Mouse (Mus musculus): ENCODE measurements around the gene Nsmce3. TPM values are rescaled to one million over a fixed set of nuclear protein-coding genes. Genes with fewer than 3 reads are reported as not detected.
A peak's percentile ranks its signal among the peaks of the same experiment; 100 is the strongest.

The Nsmce3 gene
- polyA plus RNA-seq, 1 experiment from 2014 or later = 10.3 TPM

DNA sequence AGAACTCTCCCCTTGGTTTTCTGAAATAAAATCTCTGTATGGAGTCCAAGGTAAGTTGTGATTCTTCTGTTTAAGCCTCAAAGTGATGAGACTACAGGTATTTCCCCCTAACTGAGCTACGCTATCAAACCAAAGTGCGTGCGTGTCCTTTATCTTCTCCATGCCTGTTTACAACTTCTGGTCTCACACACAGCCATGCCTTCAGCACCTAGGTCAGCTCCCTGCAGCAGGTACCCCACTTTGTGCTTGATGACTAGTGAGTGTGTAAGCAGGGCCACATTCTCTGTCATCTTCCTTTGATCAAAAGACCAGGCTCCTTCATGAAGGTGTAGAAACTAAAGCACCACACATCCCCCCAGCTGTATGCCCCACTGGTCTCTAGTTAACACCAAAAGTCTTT lies 22.0 kb downstream of the Nsmce3 start:
- no peaks in the 10 kb centered on the region for H3K27me3 ChIP-seq (ENCODE audit: control insufficient read depth, insufficient read depth, low read depth, low read length)
- no peak for ATAC-seq
- no peak overlapping the region for H3K9ac ChIP-seq (ENCODE audit: low read depth, low read length)
- no peaks in the 10 kb centered on the region for H3K9me3 ChIP-seq (replicated peaks; ENCODE audit: control insufficient read depth, low read length, poor library complexity, severe bottlenecking)
- H3K4me1 ChIP-seq (ENCODE audit: control insufficient read depth, insufficient read depth, low read length) = no peaks in the 10 kb centered on the region
- H3K27ac ChIP-seq (ENCODE audit: low read length) = no peak overlapping the region
- 60% methylated on average over 3 of the region's 3 CpGs for WGBS
- no peak overlapping the region for H3K4me3 ChIP-seq (ENCODE audit: low read depth, low read length)
- H3K36me3 ChIP-seq (ENCODE audit: control insufficient read depth, insufficient read depth, low read length) = no peaks in the 10 kb centered on the region
- H3K4me2 ChIP-seq (ENCODE audit: low read length) = no peak overlapping the region

DNA sequence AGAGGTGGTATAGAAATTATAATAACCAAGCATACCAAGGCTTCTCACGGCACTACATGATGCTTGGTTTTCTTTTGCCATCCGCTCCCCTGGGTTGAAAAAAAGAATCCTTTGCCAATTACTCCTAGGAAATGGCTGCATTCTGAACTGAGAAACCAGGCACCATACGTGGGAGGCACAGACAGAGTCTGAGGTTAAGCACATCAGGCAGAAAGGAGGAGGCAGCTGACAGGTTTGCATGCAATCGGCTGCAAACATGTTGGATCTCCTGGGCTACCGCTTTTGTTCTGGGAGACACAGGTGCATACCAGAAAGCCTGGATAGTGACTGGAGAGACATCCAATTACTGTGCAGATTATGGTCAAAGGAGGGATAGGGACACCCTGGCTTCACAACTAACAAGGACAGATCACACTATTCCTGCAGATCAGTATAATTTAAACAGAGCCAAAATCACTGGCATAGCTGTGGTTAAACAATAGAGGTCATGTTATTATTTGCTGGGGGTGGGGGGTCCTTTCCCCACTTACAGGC lies 25.4 kb downstream of the Nsmce3 start:
- 52% methylated on average over 5 of the region's 5 CpGs for WGBS
- no peak overlapping the region for H3K4me3 ChIP-seq (ENCODE audit: low read depth, low read length)
- no peak overlapping the region for H3K4me2 ChIP-seq (ENCODE audit: low read length)
- no peaks in the 10 kb centered on the region for H3K36me3 ChIP-seq (ENCODE audit: control insufficient read depth, insufficient read depth, low read length)
- ATAC-seq = no peak
- no peaks in the 10 kb centered on the region for H3K27me3 ChIP-seq (ENCODE audit: control insufficient read depth, insufficient read depth, low read depth, low read length)
- no peaks in the 10 kb centered on the region for H3K9me3 ChIP-seq (replicated peaks; ENCODE audit: control insufficient read depth, low read length, poor library complexity, severe bottlenecking)
- H3K9ac ChIP-seq (ENCODE audit: low read depth, low read length) = no peak overlapping the region
- no peaks in the 10 kb centered on the region for H3K4me1 ChIP-seq (ENCODE audit: control insufficient read depth, insufficient read depth, low read length)
- H3K27ac ChIP-seq (ENCODE audit: low read length) = no peak overlapping the region

DNA sequence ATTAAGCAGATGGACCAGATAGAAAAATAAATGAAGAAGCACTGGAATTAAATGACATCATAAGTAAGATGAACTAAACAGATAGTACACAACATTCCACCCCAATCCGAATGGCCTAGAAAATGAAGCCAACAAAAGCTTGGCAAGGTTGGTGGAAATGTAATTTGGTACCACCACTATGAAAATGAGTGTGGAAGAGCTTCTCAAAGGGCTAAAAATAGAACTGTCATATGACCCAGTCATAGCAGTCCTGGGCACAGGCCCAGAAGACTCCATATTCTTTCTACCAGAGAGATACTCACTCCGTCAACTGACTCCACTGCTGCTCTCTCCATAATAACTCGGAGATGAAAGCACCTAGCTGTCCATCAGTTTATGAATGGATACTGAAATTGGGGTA lies 26.7 kb downstream of the Nsmce3 start:
- H3K4me1 ChIP-seq (ENCODE audit: control insufficient read depth, insufficient read depth, low read length) = peaks cover 5% of the 10 kb centered on the region
- no peaks in the 10 kb centered on the region for H3K36me3 ChIP-seq (ENCODE audit: control insufficient read depth, insufficient read depth, low read length)
- no peak overlapping the region for H3K27ac ChIP-seq (ENCODE audit: low read length)
- H3K27me3 ChIP-seq (ENCODE audit: control insufficient read depth, insufficient read depth, low read depth, low read length) = no peaks in the 10 kb centered on the region
- no peak for ATAC-seq
- H3K9ac ChIP-seq (ENCODE audit: low read depth, low read length) = no peak overlapping the region
- no peak overlapping the region for H3K4me3 ChIP-seq (ENCODE audit: low read depth, low read length)
- WGBS = 87% methylated on average over 3 of the region's 3 CpGs
- H3K4me2 ChIP-seq (ENCODE audit: low read length) = no peak overlapping the region
- no peaks in the 10 kb centered on the region for H3K9me3 ChIP-seq (replicated peaks; ENCODE audit: control insufficient read depth, low read length, poor library complexity, severe bottlenecking)

DNA sequence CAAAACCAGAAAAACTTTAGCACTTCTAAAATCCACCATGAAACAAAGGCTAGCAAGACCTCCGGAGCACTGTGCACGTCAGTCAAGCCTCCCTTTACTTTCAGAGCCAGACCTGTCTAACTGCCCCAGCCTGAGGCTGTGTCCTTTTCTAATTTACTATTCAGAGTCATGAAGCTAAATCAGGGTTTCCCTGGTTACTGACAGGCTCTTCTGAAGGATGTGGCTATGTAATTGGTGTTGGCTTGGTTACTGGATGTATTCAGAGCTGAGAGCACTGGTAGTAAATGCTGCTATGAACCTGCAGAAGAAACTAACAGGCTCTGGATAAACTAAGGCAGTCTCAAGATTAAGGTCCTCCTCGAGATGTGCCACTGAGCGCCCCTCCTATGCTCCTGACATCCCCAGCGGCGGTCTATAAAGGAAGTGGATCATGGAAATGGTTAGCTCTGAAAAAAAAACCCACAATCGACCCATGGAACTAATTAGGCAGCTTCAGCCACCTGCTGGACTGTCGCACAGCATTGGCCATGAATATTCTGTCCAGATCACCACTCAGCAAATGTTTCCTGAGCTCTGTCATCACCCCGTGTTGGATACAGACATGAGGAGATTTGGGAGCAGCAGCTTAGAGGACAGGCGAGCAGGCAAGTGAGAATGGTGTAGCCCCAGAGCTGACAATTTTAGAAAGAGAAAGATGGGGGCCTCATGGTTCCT lies 31.7 kb downstream of the Nsmce3 start:
- H3K9ac ChIP-seq (ENCODE audit: low read depth, low read length) = no peak overlapping the region
- WGBS = 17% methylated on average over 10 of the region's 10 CpGs
- 0 out of 2 replicates have a peak overlapping the region, but pooled peaks have one; percentile 11 for H3K4me2 ChIP-seq (ENCODE audit: low read length)
- H3K9me3 ChIP-seq (replicated peaks; ENCODE audit: control insufficient read depth, low read length, poor library complexity, severe bottlenecking) = no peaks in the 10 kb centered on the region
- H3K4me1 ChIP-seq (ENCODE audit: control insufficient read depth, insufficient read depth, low read length) = peaks cover 15% of the 10 kb centered on the region
- no peak overlapping the region for H3K4me3 ChIP-seq (ENCODE audit: low read depth, low read length)
- no peaks in the 10 kb centered on the region for H3K27me3 ChIP-seq (ENCODE audit: control insufficient read depth, insufficient read depth, low read depth, low read length)
- peak; percentile 80 for ATAC-seq
- no peaks in the 10 kb centered on the region for H3K36me3 ChIP-seq (ENCODE audit: control insufficient read depth, insufficient read depth, low read length)
- H3K27ac ChIP-seq (ENCODE audit: low read length) = peak overlapping the region; percentile 67; the same call in 1 of the 2 replicates

DNA sequence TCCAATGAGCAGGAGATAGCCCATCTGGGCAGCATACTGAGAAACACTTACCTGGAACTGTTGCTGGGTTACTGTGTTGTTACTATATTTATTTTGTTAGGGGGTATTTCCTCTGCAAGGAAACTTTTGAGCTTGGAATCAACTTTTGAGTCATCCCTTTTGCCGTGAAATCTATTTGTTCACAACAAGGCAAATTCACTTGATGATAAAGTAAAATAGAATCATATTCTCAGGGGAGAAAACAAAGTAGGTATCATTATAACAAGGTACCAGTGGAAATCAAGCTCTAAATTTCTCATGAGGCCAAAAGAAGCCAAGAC lies 32.3 kb downstream of the Nsmce3 start:
- ATAC-seq = no peak
- 65% methylated on average over 1 of the region's 1 CpGs for WGBS
- H3K9ac ChIP-seq (ENCODE audit: low read depth, low read length) = no peak overlapping the region
- no peaks in the 10 kb centered on the region for H3K27me3 ChIP-seq (ENCODE audit: control insufficient read depth, insufficient read depth, low read depth, low read length)
- H3K36me3 ChIP-seq (ENCODE audit: control insufficient read depth, insufficient read depth, low read length) = no peaks in the 10 kb centered on the region
- H3K9me3 ChIP-seq (replicated peaks; ENCODE audit: control insufficient read depth, low read length, poor library complexity, severe bottlenecking) = no peaks in the 10 kb centered on the region
- no peak overlapping the region for H3K4me3 ChIP-seq (ENCODE audit: low read depth, low read length)
- peaks cover 15% of the 10 kb centered on the region for H3K4me1 ChIP-seq (ENCODE audit: control insufficient read depth, insufficient read depth, low read length)
- peak overlapping the region; percentile 55 for H3K4me2 ChIP-seq (ENCODE audit: low read length)
- no peak overlapping the region for H3K27ac ChIP-seq (ENCODE audit: low read length)

DNA sequence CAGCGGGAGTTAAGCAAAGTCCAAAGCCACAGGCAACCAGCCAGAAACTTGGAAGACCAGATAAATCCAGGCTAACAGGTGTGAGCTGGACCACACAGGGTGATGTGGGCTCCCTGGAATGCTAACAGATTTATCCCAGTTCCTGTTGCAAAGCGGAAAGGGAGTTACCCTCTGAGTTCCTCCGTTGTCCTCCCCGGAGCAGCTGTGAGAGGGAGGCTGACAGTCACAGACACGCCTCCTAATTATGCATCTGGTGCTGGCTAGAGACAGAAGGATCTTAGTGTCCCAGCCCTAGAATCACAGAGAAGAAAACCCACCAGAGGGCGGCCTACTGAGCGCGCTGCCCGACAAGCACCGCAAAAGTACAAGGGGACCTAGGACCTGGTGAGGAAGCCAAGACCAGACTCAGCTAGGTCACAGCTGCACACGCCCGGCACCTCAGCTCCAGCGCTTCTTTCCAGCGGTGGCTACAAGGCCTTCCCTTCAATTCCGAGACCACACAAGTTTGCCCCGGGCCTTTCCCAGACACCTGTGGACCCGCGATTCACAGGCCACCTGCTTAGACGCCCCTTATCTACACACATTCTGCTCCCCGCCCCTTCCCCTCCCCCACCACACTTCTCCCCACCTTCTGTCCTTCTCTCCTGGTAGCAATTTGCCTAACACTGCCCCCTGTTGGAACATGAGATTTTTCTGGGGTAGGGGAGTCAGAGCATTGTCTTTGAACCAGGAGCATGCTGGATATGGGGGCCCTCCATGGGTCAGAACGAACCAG lies 32.8 kb downstream of the Nsmce3 start:
- H3K27ac ChIP-seq (ENCODE audit: low read length) = no peak overlapping the region
- WGBS = 2% methylated on average over 21 of the region's 21 CpGs
- H3K9ac ChIP-seq (ENCODE audit: low read depth, low read length) = no peak overlapping the region

DNA sequence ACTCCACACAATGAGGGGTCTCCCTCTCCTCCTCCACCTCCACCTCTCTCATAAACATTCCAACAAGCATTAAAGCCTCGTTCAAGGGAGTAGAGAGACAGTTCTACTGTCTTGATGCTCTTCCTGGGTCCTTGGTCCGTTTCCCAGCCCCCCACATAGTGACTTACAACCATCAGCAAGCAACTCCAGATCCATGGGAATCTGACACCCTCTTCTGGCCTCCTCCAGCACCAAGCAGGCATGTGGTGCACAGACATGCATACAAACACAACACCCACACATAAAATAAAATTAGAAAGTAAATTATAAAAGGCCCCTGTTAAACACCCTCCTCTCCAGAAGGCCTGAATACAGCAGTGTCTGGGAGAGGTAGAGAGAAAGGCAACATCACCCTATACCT lies 33.5 kb downstream of the Nsmce3 start:
- H3K4me2 ChIP-seq (ENCODE audit: low read length) = no peak overlapping the region

More for the DNA sequence above, 32.8 kb downstream of the Nsmce3 start:
- Histone ChIP-seq H3K27me3 (ENCODE audit: control insufficient read depth, insufficient read depth, low read depth, low read length) (no peaks in the 10 kb centered on the region), H3K4me3 (ENCODE audit: low read depth, low read length) (peak overlapping the region; percentile 24; the same call in 1 of the 2 replicates), H3K9me3 (replicated peaks; ENCODE audit: control insufficient read depth, low read length, poor library complexity, severe bottlenecking) (no peaks in the 10 kb centered on the region), H3K4me2 (ENCODE audit: low read length) (peak overlapping the region; percentile 55), H3K36me3 (ENCODE audit: control insufficient read depth, insufficient read depth, low read length) (no peaks in the 10 kb centered on the region), H3K4me1 (ENCODE audit: control insufficient read depth, insufficient read depth, low read length) (peaks cover 15% of the 10 kb centered on the region)
- ATAC-seq = peak; percentile 58

DNA sequence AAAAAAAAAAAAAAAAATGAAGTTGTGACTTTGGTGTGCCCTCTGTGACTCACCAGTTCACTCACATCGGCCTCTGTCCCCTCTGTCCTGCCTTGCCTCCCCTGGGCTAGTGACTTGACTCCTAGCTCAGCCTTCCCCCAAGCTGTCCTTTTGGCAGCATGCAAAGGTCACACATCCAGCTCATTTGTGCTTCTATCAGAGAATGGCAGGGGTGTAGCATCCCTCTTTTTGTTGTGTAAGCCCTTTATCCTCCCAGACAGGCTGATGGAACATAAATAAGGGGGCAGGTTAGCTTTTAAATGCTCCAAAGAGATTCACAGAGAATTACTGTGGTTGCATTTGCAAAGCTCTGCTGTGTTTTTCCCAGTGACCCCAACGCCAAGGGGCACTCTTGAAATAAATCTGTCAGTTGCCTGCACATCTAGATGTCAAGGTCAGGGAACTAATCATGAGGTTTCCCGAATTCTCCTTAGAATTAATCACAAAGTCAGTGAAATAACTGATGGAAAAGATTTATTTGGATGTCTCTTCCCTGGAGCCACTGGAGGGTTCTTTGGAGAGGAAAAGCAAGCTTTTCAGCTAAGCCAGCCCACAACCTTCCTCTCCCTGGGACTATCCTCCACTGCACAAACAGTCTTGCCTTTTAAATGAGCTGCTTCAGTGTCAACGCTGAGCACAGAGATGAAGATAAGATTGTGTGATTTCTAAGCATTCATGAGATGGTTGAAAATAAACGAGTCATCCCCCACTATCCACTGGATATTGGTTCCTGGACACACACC lies 42.4 kb downstream of the Nsmce3 start:
- Histone ChIP-seq H3K4me2 (ENCODE audit: low read length) (no peak overlapping the region), H3K9me3 (replicated peaks; ENCODE audit: control insufficient read depth, low read length, poor library complexity, severe bottlenecking) (peaks cover 4% of the 10 kb centered on the region; the same call in 1 of the 2 replicates), H3K4me1 (ENCODE audit: control insufficient read depth, insufficient read depth, low read length) (no peaks in the 10 kb centered on the region), H3K9ac (ENCODE audit: low read depth, low read length) (no peak overlapping the region), H3K27ac (ENCODE audit: low read length) (no peak overlapping the region), H3K36me3 (ENCODE audit: control insufficient read depth, insufficient read depth, low read length) (0 out of 2 replicates have a peak, but pooled peaks cover 2% of the 10 kb centered on the region), H3K27me3 (ENCODE audit: control insufficient read depth, insufficient read depth, low read depth, low read length) (no peaks in the 10 kb centered on the region), H3K4me3 (ENCODE audit: low read depth, low read length) (no peak overlapping the region)
- no peak for ATAC-seq
- 35% methylated on average over 5 of the region's 5 CpGs for WGBS

More for the DNA sequence above, 33.5 kb downstream of the Nsmce3 start:
- ATAC-seq = no peak
- Histone ChIP-seq H3K36me3 (ENCODE audit: control insufficient read depth, insufficient read depth, low read length) (no peaks in the 10 kb centered on the region), H3K4me1 (ENCODE audit: control insufficient read depth, insufficient read depth, low read length) (peaks cover 15% of the 10 kb centered on the region), H3K27me3 (ENCODE audit: control insufficient read depth, insufficient read depth, low read depth, low read length) (no peaks in the 10 kb centered on the region), H3K9ac (ENCODE audit: low read depth, low read length) (no peak overlapping the region), H3K27ac (ENCODE audit: low read length) (no peak overlapping the region), H3K9me3 (replicated peaks; ENCODE audit: control insufficient read depth, low read length, poor library complexity, severe bottlenecking) (no peaks in the 10 kb centered on the region), H3K4me3 (ENCODE audit: low read depth, low read length) (no peak overlapping the region)
- WGBS = 67% methylated on average over 2 of the region's 2 CpGs

Measured in midbrain, embryonic 16.5 days (tissue).